Mouse (Mus musculus) midbrain, embryonic 11.5 days (tissue): ENCODE measurements around the gene Onecut3. TPM values are rescaled to one million over a fixed set of nuclear protein-coding genes. Genes with fewer than 3 reads are reported as not detected.
A peak's percentile ranks its signal among the peaks of the same experiment; 100 is the strongest.

Source experiments
- ATAC-seq: fragments of 200-750 bp; cut with Nextera tagmentation; 2 replicates; pipeline ENCODE4 v1.8.0; 2017; ENCODE audit warnings: moderate TSS enrichment, moderate library complexity; ENCODE audit not compliant: low FRiP score
- DNase-seq: peaks from one replicate; pipeline ENCODE4 v3.0.0; 2015; ENCODE audit warnings: low spot score; ENCODE audit errors: missing footprints
- H3K27ac ChIP-seq: fragments of 300-500 bp; sonication (generic); 2 replicates; pipeline ENCODE4 v1.5.1; 2014; ENCODE audit warnings: low read depth, low read length
- H3K27me3 ChIP-seq: fragments of 300-500 bp; sonication (generic); 2 replicates; pipeline ENCODE4 v1.6.1; 2014; ENCODE audit warnings: mild to moderate bottlenecking, low read length, moderate library complexity, mixed read lengths; ENCODE audit not compliant: control insufficient read depth, insufficient read depth
- H3K36me3 ChIP-seq: fragments of 300-500 bp; sonication (generic); 2 replicates; pipeline ENCODE4 v1.6.1; 2014; ENCODE audit warnings: mild to moderate bottlenecking, low read length, moderate library complexity, mixed read lengths; ENCODE audit not compliant: control insufficient read depth, insufficient read depth
- H3K4me1 ChIP-seq: fragments of 300-500 bp; sonication (generic); 2 replicates; pipeline ENCODE4 v1.6.1; 2014; ENCODE audit warnings: low read length; ENCODE audit not compliant: control insufficient read depth, insufficient read depth
- H3K4me2 ChIP-seq: fragments of 300-500 bp; sonication (generic); 2 replicates; pipeline ENCODE4 v1.6.1; 2014; ENCODE audit warnings: mild to moderate bottlenecking, moderate library complexity
- H3K4me3 ChIP-seq: fragments of 300-500 bp; sonication (generic); 2 replicates; pipeline ENCODE4 v1.5.1; 2014; ENCODE audit warnings: low read depth, low read length
- H3K9ac ChIP-seq: fragments of 300-500 bp; sonication (generic); 2 replicates; pipeline ENCODE4 v1.6.1; 2014; ENCODE audit warnings: low read length
- H3K9me3 ChIP-seq: fragments of 300-500 bp; sonication (generic); 2 replicates; pipeline ENCODE4 v1.6.1; 2016; ENCODE audit warnings: low read length; ENCODE audit not compliant: control insufficient read depth
- WGBS: fragments of 180-500 bp; shearing (Covaris S2); extraction: QIAGEN DNeasy Blood & Tissue Kit; methylation state at CpG from one replicate; pipeline ENCODE4 v1.1.7; 2014; 5-methylcytosine and 5-hydroxymethylcytosine counted together
- polyA plus RNA-seq: library from polyadenylated mRNA; unstranded; fragments of >200 nt; fragmentation: Nextera tagmentation; extraction: Ambion mirVana; gene quantifications from 2 replicates; pipeline ENCODE4 v1.2.1, GENCODE M21; 2014

The Onecut3 gene
- polyA plus RNA-seq, 1 experiment from 2014 or later: 2.8 TPM

GRCm38 (mm10) chr10:80495901-80496300 lies 1.3 kb downstream of the Onecut3 start:
- 1% methylated on average over 33 of the region's 35 CpGs for WGBS
- Histone ChIP-seq H3K27ac (peak overlapping the region; percentile 57), H3K4me1 (peaks cover 22% of the 10 kb centered on the region), H3K4me3 (peak overlapping the region; percentile 38), H3K4me2 (peak overlapping the region; percentile 54), H3K36me3 (no peaks in the 10 kb centered on the region), H3K9me3 (no peaks in the 10 kb centered on the region), H3K27me3 (peaks cover 99% of the 10 kb centered on the region), H3K9ac (peak overlapping the region; percentile 42)
- no peak for ATAC-seq
- DNase-seq: peak; percentile 94

- H3K36me3 ChIP-seq: no peaks in the 10 kb centered on the region
- peak overlapping the region; percentile 42 for H3K9ac ChIP-seq
- H3K4me3 ChIP-seq: peak overlapping the region; percentile 38
- H3K9me3 ChIP-seq: no peaks in the 10 kb centered on the region
- ATAC-seq: no peak
- H3K27me3 ChIP-seq: peaks cover 99% of the 10 kb centered on the region
- WGBS: 1% methylated on average over 20 of the region's 20 CpGs
- DNase-seq: peak; percentile 92
- peak overlapping the region; percentile 57 for H3K27ac ChIP-seq
- H3K4me2 ChIP-seq: peak overlapping the region; percentile 54; the same call in 1 of the 2 replicates
- H3K4me1 ChIP-seq: peaks cover 22% of the 10 kb centered on the region
Observed at GRCm38 (mm10) chr10:80496421-80496820, 1.8 kb downstream of the Onecut3 start.

- Histone ChIP-seq H3K4me2 (no peak overlapping the region), H3K9me3 (no peaks in the 10 kb centered on the region), H3K4me1 (no peaks in the 10 kb centered on the region; the same call in 1 of the 2 replicates), H3K27ac (no peak overlapping the region), H3K4me3 (no peak overlapping the region), H3K27me3 (peaks cover 83% of the 10 kb centered on the region), H3K36me3 (no peaks in the 10 kb centered on the region), H3K9ac (no peak overlapping the region)
- WGBS: 0% methylated on average over 7 of the region's 7 CpGs
- no peak for ATAC-seq
- peak; percentile 91 for DNase-seq
Observed at GRCm38 (mm10) chr10:80502291-80502690, 7.7 kb downstream of the Onecut3 start.

- Histone ChIP-seq H3K4me3 (no peak overlapping the region), H3K4me1 (no peaks in the 10 kb centered on the region; the same call in 1 of the 2 replicates), H3K9me3 (no peaks in the 10 kb centered on the region), H3K4me2 (no peak overlapping the region), H3K36me3 (no peaks in the 10 kb centered on the region), H3K27me3 (peaks cover 77% of the 10 kb centered on the region), H3K9ac (no peak overlapping the region), H3K27ac (no peak overlapping the region)
- ATAC-seq: no peak
- 2% methylated on average over 22 of the region's 22 CpGs for WGBS
- no peak for DNase-seq
Observed at GRCm38 (mm10) chr10:80502819-80503314, 8.2 kb downstream of the Onecut3 start.

- H3K36me3 ChIP-seq: no peaks in the 10 kb centered on the region
- DNase-seq (peak; percentile 93), ATAC-seq (no peak)
- no peaks in the 10 kb centered on the region for H3K9me3 ChIP-seq
- no peak overlapping the region for H3K9ac ChIP-seq
- H3K27ac ChIP-seq: no peak overlapping the region
- WGBS: under 1% methylated on average over 27 of the region's 27 CpGs
- no peak overlapping the region for H3K4me2 ChIP-seq
- no peaks in the 10 kb centered on the region; the same call in 1 of the 2 replicates for H3K4me1 ChIP-seq
- no peak overlapping the region for H3K4me3 ChIP-seq
- H3K27me3 ChIP-seq: peaks cover 69% of the 10 kb centered on the region
Observed at GRCm38 (mm10) chr10:80503599-80504220, 9.1 kb downstream of the Onecut3 start.

GRCm38 (mm10) chr10:80504724-80505123 lies 10.1 kb downstream of the Onecut3 start:
- no peak; the same call in 1 of the 2 replicates for ATAC-seq
- Histone ChIP-seq H3K27me3 (peaks cover 60% of the 10 kb centered on the region), H3K27ac (no peak overlapping the region), H3K9ac (no peak overlapping the region), H3K4me3 (no peak overlapping the region), H3K4me2 (no peak overlapping the region), H3K9me3 (no peaks in the 10 kb centered on the region), H3K4me1 (no peaks in the 10 kb centered on the region), H3K36me3 (no peaks in the 10 kb centered on the region)
- DNase-seq: no peak
- under 1% methylated on average over 9 of the region's 9 CpGs for WGBS

- 1% methylated on average over 11 of the region's 11 CpGs for WGBS
- ATAC-seq (no peak), DNase-seq (peak; percentile 97)
- Histone ChIP-seq H3K27ac (no peak overlapping the region), H3K9me3 (no peaks in the 10 kb centered on the region), H3K4me3 (no peak overlapping the region), H3K4me2 (no peak overlapping the region), H3K36me3 (no peaks in the 10 kb centered on the region), H3K4me1 (no peaks in the 10 kb centered on the region), H3K27me3 (peaks cover 45% of the 10 kb centered on the region), H3K9ac (no peak overlapping the region)
Observed at GRCm38 (mm10) chr10:80506222-80506621, 11.6 kb downstream of the Onecut3 start.

GRCm38 (mm10) chr10:80509412-80510272 lies 15.0 kb downstream of the Onecut3 start:
- Histone ChIP-seq H3K9ac (peak overlapping the region; percentile 21), H3K27me3 (peaks cover 22% of the 10 kb centered on the region), H3K4me3 (peak overlapping the region; percentile 17), H3K36me3 (no peaks in the 10 kb centered on the region), H3K27ac (no peak overlapping the region), H3K4me2 (peak overlapping the region; percentile 48), H3K9me3 (no peaks in the 10 kb centered on the region), H3K4me1 (peaks cover 6% of the 10 kb centered on the region)
- DNase-seq: peak; percentile 95
- WGBS: 11% methylated on average over 20 of the region's 20 CpGs
- ATAC-seq: peak; percentile 74

GRCm38 (mm10) chr10:80510273-80510660 lies 15.6 kb downstream of the Onecut3 start:
- 53% methylated on average over 10 of the region's 10 CpGs for WGBS
- H3K36me3 ChIP-seq: no peaks in the 10 kb centered on the region
- no peak overlapping the region for H3K9ac ChIP-seq
- no peak overlapping the region for H3K4me2 ChIP-seq
- H3K27ac ChIP-seq: no peak overlapping the region
- DNase-seq (no peak), ATAC-seq (no peak)
- peaks cover 19% of the 10 kb centered on the region for H3K27me3 ChIP-seq
- H3K4me3 ChIP-seq: no peak overlapping the region
- no peaks in the 10 kb centered on the region for H3K9me3 ChIP-seq
- H3K4me1 ChIP-seq: peaks cover 6% of the 10 kb centered on the region
